Mouse (Mus musculus) spleen, adult 2 months (tissue): Measurements from ENCODE around the gene Cenps. TPM values are rescaled to one million over a fixed set of nuclear protein-coding genes. Genes with fewer than 3 reads are reported as not detected.
A peak's percentile ranks its signal among the peaks of the same experiment; 100 is the strongest.

Source experiments
- DNase-seq, 2 experiments: peaks; one replicate each; pipeline versions ENCODE4 v3.0.0 to v3.0.0-alpha.2; 2012 to 2021; ENCODE audit warnings: low spot score in 2 of 2, low read depth in 1 of 2
- H3K27ac ChIP-seq: fragments of 200-500 bp; 2 replicates; pipeline ENCODE4 v1.5.1; 2012; ENCODE audit warnings: low read length, inconsistent platforms; ENCODE audit not compliant: insufficient read depth
- H3K27me3 ChIP-seq: fragments of 200-500 bp; 2 replicates; pipeline ENCODE4 v1.6.1; 2012; ENCODE audit warnings: mild to moderate bottlenecking, moderate library complexity, low read length, inconsistent platforms; ENCODE audit not compliant: control insufficient read depth, insufficient read depth
- H3K36me3 ChIP-seq: fragments of 200-500 bp; 2 replicates; pipeline ENCODE4 v1.6.1; 2012; ENCODE audit warnings: mild to moderate bottlenecking, low read length, inconsistent platforms; ENCODE audit not compliant: control insufficient read depth, insufficient read depth
- H3K4me1 ChIP-seq: fragments of 200-500 bp; 2 replicates; pipeline ENCODE4 v1.6.1; 2011; ENCODE audit warnings: inconsistent platforms; ENCODE audit not compliant: control insufficient read depth, insufficient read depth, insufficient read length
- H3K4me3 ChIP-seq: fragments of 200-500 bp; 2 replicates; pipeline ENCODE4 v1.5.1; 2011; ENCODE audit warnings: mild to moderate bottlenecking, inconsistent platforms; ENCODE audit not compliant: insufficient read depth, insufficient read length; ENCODE audit errors: extremely low read depth
- CTCF ChIP-seq: fragments of 200-500 bp; IDR thresholded peaks from 2 replicates; pipeline ENCODE4 v1.5.1; 2011; ENCODE audit warnings: mild to moderate bottlenecking, inconsistent platforms; ENCODE audit not compliant: insufficient read depth, insufficient read length, insufficient replicate concordance; ENCODE audit errors: extremely low read depth
- POLR2A ChIP-seq: fragments of 200-500 bp; IDR thresholded peaks from 2 replicates; pipeline ENCODE4 v1.6.1; 2011; ENCODE audit warnings: low read depth, low read length, inconsistent platforms
- WGBS: fragments of 180-500 bp; shearing (Covaris S2); methylation state at CpG from one replicate; pipeline ENCODE4 v1.1.7; 2018; 5-methylcytosine and 5-hydroxymethylcytosine counted together
- polyA plus RNA-seq: library from polyadenylated mRNA; depleted of rRNA; stranded (reverse); fragments of >200 nt; gene quantifications from 2 replicates; pipeline ENCODE4 v1.2.3, GENCODE M21; 2012

The Cenps gene
- polyA plus RNA-seq, 1 experiment, result 4.5 TPM

DNA sequence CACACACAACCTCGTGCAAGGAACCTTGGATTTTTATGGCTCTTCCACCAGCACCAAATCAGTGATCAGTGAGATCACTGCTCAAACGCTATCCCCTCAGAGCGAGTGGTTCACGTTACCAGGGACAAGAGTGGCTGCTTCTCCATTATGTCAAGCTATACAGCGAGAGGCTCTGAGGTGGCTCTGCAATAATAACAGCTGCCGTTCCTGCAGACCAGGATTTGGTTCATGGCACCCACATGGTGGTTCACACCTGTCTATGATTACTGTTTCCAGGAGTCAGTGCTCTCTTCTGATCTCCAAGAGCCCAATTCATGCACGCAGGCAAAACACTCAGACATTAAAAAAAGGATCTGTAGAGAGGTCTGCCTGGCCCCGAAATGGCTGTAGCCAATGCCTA is 1.1 kb upstream of the Cenps start:
- TF ChIP-seq POLR2A (no peak), CTCF (no peak)
- no peak for DNase-seq
- Histone ChIP-seq H3K27me3 (no peaks in the 10 kb centered on the region), H3K36me3 (no peaks in the 10 kb centered on the region), H3K4me3 (no peak overlapping the region), H3K27ac (no peak overlapping the region), H3K4me1 (no peaks in the 10 kb centered on the region)
- 87% methylated on average over 8 of the region's 8 CpGs for WGBS

DNA sequence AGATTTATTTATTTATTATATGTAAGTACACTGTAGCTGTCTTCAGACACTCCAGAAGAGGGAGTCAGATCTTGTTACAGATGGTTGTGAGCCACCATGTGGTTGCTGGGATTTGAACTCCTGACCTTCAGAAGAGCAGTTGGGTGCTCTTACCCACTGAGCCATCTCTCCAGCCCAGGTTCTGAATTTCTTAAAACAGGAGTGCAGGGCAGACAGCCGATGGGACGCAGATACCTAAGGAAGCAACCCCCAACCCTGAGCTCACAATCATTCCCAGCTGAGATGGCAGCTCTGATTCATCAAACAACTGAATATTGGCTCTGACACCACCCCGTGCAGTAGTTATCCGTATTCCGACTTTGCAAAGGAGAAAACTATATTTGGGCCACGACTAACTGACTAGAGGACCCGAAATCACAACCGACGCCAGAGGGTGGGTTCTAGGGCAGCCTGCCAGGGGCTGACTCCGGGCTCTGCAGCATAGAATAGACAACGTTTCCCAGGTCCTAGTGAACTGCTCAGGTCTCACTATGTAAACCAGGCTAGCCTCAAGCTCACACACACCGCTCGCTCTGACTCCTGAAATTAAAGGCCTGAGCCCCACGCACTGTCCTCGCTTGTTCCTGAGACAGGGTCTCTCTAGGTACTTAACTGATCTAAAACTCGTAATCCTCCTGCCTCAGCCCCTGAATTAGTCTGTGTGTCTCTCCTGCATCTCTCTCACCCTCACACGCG is 1.1 kb downstream of the Cenps start:
- WGBS, result 78% methylated on average over 18 of the region's 18 CpGs
- peaks cover 8% of the 10 kb centered on the region; the same call in 1 of the 2 replicates for H3K4me1 ChIP-seq
- no peak for DNase-seq
- peak overlapping the region; percentile 2; the same call in 1 of the 2 replicates for H3K4me3 ChIP-seq
- TF ChIP-seq POLR2A (no peak), CTCF (no peak)
- H3K27me3 ChIP-seq, result no peaks in the 10 kb centered on the region
- no peak overlapping the region for H3K27ac ChIP-seq
- H3K36me3 ChIP-seq, result no peaks in the 10 kb centered on the region

DNA sequence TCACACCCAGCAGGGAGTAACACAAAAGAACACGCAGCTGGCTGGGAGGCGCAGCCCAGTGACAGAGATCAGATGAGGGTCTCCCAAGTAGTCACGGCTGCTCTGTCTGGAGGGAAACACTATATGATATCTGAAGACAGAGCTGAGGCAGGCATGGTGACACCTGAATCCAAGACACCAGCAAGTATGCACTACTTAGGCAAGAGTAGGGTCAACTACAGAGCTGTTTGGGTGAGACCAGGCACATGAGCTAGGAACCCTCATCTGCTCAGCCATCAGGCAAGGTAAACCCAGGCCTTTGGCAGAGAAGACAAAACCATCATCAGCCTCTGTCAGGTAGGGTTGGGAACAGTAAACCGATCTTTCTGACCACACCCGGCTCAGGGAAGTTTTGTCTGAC is 4.0 kb downstream of the Cenps start:
- peaks cover 8% of the 10 kb centered on the region; the same call in 1 of the 2 replicates for H3K4me1 ChIP-seq
- H3K27me3 ChIP-seq, result no peaks in the 10 kb centered on the region
- 75% methylated on average over 5 of the region's 5 CpGs for WGBS
- no peaks in the 10 kb centered on the region for H3K36me3 ChIP-seq
- H3K27ac ChIP-seq, result no peak overlapping the region
- no peak overlapping the region for H3K4me3 ChIP-seq
- TF ChIP-seq POLR2A, result no peak
- TF ChIP-seq CTCF, result no peak
- no peak for DNase-seq

DNA sequence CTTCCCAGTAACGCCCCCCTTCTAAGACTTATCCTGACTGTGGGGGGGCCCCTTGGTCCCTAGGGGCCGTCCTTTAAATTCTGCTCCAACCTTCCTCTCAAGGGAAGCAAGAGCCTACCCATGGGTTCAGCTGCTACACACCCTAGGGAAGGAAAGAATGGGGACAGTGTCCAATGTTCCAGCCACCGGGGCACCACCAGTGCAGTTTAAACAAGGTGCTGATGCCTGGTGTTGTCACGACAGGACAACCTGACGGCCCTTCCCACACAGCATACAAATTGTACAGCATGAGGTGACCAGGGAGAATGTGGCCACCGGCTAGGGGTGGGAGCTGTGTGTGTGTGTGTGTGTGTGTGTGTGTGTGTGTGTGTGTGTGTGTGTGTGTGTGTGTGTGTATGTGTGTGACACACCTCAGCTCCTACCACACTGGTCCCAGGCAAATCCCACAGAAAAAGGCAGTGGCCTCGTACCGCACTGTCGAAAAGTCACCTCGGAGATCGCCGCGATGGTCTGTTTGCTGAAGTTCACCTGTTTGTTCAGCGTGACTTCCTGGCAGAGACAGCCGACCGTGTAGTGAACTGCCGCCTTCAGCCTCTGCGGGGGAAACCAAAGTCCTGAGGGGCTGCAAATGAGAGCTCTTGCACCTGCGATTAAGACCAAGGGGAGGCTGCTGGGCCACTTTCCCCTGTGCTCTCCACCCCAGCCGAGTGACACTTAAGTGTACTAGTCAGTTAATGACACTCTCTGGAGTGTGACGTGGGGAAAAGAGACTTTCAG is 5.5 kb downstream of the Cenps start:
- no peaks in the 10 kb centered on the region for H3K27me3 ChIP-seq
- TF ChIP-seq CTCF, result no peak
- TF ChIP-seq POLR2A, result no peak
- 45% methylated on average over 21 of the region's 21 CpGs for WGBS

DNA sequence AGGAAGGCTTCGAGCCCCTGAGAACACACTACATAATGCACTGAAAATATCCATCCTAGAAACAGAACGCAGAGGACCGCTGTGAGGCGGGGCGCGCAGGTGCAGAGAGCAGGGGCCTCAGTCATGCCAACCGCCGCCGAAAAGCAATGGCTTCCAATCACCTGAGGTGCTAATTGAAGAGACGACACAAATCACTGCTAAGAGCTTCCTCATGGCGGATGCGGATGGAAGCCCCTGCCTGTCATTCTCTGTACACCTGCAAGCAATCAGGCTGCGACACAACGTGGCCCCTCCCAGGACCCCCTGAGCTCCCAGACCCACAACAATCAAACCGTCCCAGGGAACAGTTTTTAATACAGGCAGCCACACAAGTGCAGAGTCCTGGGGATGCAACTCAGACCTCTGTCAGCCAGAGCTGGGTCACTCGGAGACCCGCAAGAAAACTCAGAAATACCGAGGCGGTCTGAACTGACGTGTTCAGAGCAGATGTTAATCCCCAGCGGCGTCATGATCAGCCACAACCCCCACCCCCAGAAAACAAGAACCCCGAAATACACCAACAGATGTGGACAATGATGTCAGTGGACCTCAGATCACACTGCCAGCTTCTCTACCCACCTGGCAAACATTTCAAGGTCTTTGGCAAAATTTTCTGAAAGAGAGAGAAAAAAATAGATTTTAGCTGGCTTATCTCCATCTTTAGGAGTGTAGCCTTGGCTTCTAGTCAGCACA is 6.2 kb downstream of the Cenps start:
- H3K27ac ChIP-seq, result no peak overlapping the region
- peaks cover 8% of the 10 kb centered on the region; the same call in 1 of the 2 replicates for H3K4me1 ChIP-seq
- 76% methylated on average over 23 of the region's 23 CpGs for WGBS
- DNase-seq, result no peak
- no peak overlapping the region for H3K4me3 ChIP-seq
- H3K36me3 ChIP-seq, result no peaks in the 10 kb centered on the region
- no peaks in the 10 kb centered on the region for H3K27me3 ChIP-seq
- TF ChIP-seq CTCF, result no peak

More for the DNA sequence above, 5.5 kb downstream of the Cenps start:
- Histone ChIP-seq H3K36me3 (no peaks in the 10 kb centered on the region), H3K27ac (peak overlapping the region; percentile 38), H3K4me1 (peaks cover 8% of the 10 kb centered on the region; the same call in 1 of the 2 replicates), H3K4me3 (no peak overlapping the region; the same call in 1 of the 2 replicates)
- DNase-seq, result peak; percentile 31 to 69

DNA sequence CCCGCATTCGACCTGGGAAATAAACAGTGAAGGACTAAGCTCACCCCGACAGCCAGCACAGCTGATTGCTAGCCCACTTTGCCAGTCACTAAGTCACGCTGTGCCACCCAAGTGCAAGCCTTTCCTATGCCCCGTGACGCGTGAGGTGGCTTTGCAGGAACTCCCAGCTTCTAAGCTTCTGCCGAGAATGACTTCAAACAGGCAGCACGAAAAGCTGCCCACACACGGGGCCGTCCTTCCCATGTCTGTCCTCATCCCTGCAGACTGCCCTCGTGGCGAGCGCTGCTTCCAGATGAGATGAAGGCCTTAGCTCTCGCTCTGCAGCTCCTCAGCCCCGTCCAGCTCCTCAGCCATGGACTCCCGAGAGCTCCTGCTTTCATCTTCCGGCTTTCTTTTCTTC is 9.0 kb downstream of the Cenps start:
- Histone ChIP-seq H3K4me3 (no peak overlapping the region), H3K27me3 (no peaks in the 10 kb centered on the region), H3K4me1 (peaks cover 8% of the 10 kb centered on the region; the same call in 1 of the 2 replicates), H3K27ac (no peak overlapping the region), H3K36me3 (no peaks in the 10 kb centered on the region)
- no peak for DNase-seq
- 95% methylated on average over 18 of the region's 18 CpGs for WGBS
- TF ChIP-seq POLR2A, result no peak
- no peak for TF ChIP-seq CTCF
